Mouse (Mus musculus) limb, embryonic 14.5 days (tissue): ENCODE measurements around the gene Phb. TPM values are rescaled to one million over a fixed set of nuclear protein-coding genes. Genes with fewer than 3 reads are reported as not detected.

Experiments
- ATAC-seq: fragments of 200-750 bp; cut with Nextera tagmentation; 2 replicates; pipeline ENCODE4 v1.8.0; 2017; ENCODE audit warnings: low read depth, moderate number of reproducible peaks, moderate TSS enrichment; ENCODE audit not compliant: low FRiP score
- DNase-seq: peaks from one replicate; pipeline ENCODE4 v3.0.0-alpha.2; 2015; ENCODE audit warnings: low spot score
- H3K27ac ChIP-seq: fragments of 300-500 bp; sonication (generic); replicated peaks from 2 replicates; pipeline ENCODE4 v1.5.1; 2014; ENCODE audit warnings: low read depth, mild to moderate bottlenecking, low read length, moderate library complexity, mixed read lengths
- H3K27me3 ChIP-seq: fragments of 300-500 bp; sonication (generic); 2 replicates; pipeline ENCODE4 v1.6.1; 2014; ENCODE audit warnings: low read length, mixed read lengths; ENCODE audit not compliant: control insufficient read depth, insufficient read depth
- H3K36me3 ChIP-seq: fragments of 300-500 bp; sonication (generic); 2 replicates; pipeline ENCODE4 v1.6.1; 2014; ENCODE audit warnings: mild to moderate bottlenecking, low read length, moderate library complexity, mixed read lengths; ENCODE audit not compliant: control insufficient read depth, insufficient read depth
- H3K4me1 ChIP-seq: fragments of 300-500 bp; sonication (generic); 2 replicates; pipeline ENCODE4 v1.6.1; 2014; ENCODE audit warnings: antibody characterized with exemption, low read length, mixed read lengths; ENCODE audit not compliant: control insufficient read depth, insufficient read depth
- H3K4me2 ChIP-seq: fragments of 300-500 bp; sonication (generic); replicated peaks from 2 replicates; pipeline ENCODE4 v1.6.1; 2014; ENCODE audit warnings: low read depth, mild to moderate bottlenecking, low read length, moderate library complexity; ENCODE audit not compliant: severe bottlenecking
- H3K4me3 ChIP-seq: fragments of 300-500 bp; sonication (generic); replicated peaks from 2 replicates; pipeline ENCODE4 v1.5.1; 2014; ENCODE audit warnings: low read length
- H3K9ac ChIP-seq: fragments of 300-500 bp; sonication (generic); 2 replicates; pipeline ENCODE4 v1.6.1; 2014; ENCODE audit warnings: mild to moderate bottlenecking, low read depth, low read length, moderate library complexity; ENCODE audit not compliant: severe bottlenecking
- H3K9me3 ChIP-seq: fragments of 300-500 bp; sonication (generic); 2 replicates; pipeline ENCODE4 v1.6.1; 2016; ENCODE audit warnings: low read length; ENCODE audit not compliant: control insufficient read depth
- POLR2A ChIP-seq: fragments of 200-500 bp; IDR thresholded peaks from 2 replicates; pipeline ENCODE4 v1.8.0; 2012; ENCODE audit warnings: inconsistent platforms, mild to moderate bottlenecking, moderate library complexity, borderline replicate concordance; ENCODE audit not compliant: insufficient read depth, insufficient read length; ENCODE audit errors: extremely low read depth
- WGBS: fragments of 180-500 bp; shearing (Covaris S2); extraction: QIAGEN DNeasy Blood & Tissue Kit; methylation state at CpG from one replicate; pipeline ENCODE4 v1.1.7; 2014; 5-methylcytosine and 5-hydroxymethylcytosine counted together
- polyA plus RNA-seq, 2 experiments: library from polyadenylated mRNA; depleted of rRNA in 1 of 2; stranded (reverse) in 1 of 2; unstranded in 1 of 2; fragments of >200 nt; fragmentation: Nextera tagmentation in 1 of 2; extraction: Ambion mirVana in 1 of 2; gene quantifications; 2 replicates each; pipeline versions ENCODE4 v1.2.1 to v1.2.3; 2012 to 2014

Phb gene
- polyA plus RNA-seq, 2 experiments = 226 to 309 TPM

DNA sequence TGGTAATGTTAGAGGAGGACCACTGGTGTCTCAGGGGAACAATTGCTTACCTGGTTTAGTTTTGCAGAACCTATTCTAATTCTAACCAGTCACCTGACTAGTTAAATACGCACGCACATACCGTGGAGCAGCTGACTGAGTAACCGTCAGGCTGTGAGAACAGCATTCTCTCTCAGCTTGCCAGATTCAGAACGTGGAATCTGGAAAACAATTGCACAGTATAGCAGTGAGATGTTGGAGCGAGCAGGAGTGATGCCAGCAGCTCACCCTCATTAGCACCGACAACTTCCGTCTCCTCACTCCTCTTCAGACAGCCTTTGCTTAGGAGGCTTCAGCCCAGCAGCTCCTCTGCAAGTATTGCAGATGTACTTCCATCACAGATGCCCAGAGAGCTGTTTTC lies 49.4 kb downstream of the Phb start:
- 55% methylated on average over 8 of the region's 8 CpGs for WGBS
- TF ChIP-seq POLR2A = no peak

GRCm38 (mm10) chr11:95719356-95719755 lies 52.6 kb downstream of the Phb start:
- no peak for ATAC-seq
- WGBS = 92% methylated on average over 3 of the region's 3 CpGs
- H3K4me3 ChIP-seq = no peak overlapping the region

More for the DNA sequence above, 49.4 kb downstream of the Phb start:
- DNase-seq = no peak
- peaks cover 23% of the 10 kb centered on the region for H3K4me1 ChIP-seq
- no peaks in the 10 kb centered on the region for H3K9me3 ChIP-seq
- no peaks in the 10 kb centered on the region for H3K36me3 ChIP-seq
- no peak overlapping the region for H3K4me3 ChIP-seq
- ATAC-seq = no peak
- no peak overlapping the region for H3K27ac ChIP-seq
- H3K4me2 ChIP-seq = no peak overlapping the region
- no peaks in the 10 kb centered on the region for H3K27me3 ChIP-seq
- H3K9ac ChIP-seq = no peak overlapping the region

DNA sequence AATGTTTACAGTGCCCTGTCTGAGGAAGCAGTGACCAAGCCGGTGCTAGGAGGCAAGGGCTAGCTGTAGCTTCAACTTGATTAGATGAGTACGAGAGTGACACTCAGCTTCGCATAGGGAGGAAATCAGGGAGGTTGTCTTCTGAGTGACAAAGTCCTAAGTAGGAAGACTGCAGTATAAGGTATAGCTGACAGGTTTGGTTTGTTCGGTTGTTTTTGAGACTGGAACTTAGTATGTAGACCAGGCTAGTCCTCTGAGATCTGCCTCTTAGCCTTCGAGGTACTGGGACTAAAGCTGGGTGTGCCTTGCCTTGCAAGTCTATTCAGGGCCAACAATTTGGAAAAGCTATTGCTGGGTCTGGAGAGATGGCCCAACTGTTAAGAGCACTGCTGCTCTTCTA lies 56.5 kb downstream of the Phb start, which contains the start of gene B130006D01Rik:
B130006D01Rik (plus strand) TSS at position 301 of the 400 bp plus-strand sequence.
- Histone ChIP-seq H3K4me3 (no peak within 1 kb of the TSS), H3K9ac (no peak within 1 kb of the TSS), H3K36me3 (no peaks in the 10 kb centered on the region), H3K4me1 (no peaks in the 10 kb centered on the region), H3K27me3 (no peaks in the 10 kb centered on the region), H3K27ac (no peak within 1 kb of the TSS), H3K4me2 (no peak within 1 kb of the TSS), H3K9me3 (no peaks in the 10 kb centered on the region)
- TF ChIP-seq POLR2A = no peak
- DNase-seq (no peak), ATAC-seq (no peak)
- WGBS = 98% methylated on average over 5 of the region's 5 CpGs

More at GRCm38 (mm10) chr11:95719356-95719755, 52.6 kb downstream of the Phb start:
- DNase-seq = no peak
- no peaks in the 10 kb centered on the region for H3K27me3 ChIP-seq
- no peak for TF ChIP-seq POLR2A
- no peaks in the 10 kb centered on the region for H3K36me3 ChIP-seq
- no peak overlapping the region for H3K27ac ChIP-seq
- H3K9ac ChIP-seq = no peak overlapping the region
- H3K9me3 ChIP-seq = no peaks in the 10 kb centered on the region
- H3K4me1 ChIP-seq = peaks cover 19% of the 10 kb centered on the region
- H3K4me2 ChIP-seq = no peak overlapping the region

- no peak for TF ChIP-seq POLR2A
- H3K4me2 ChIP-seq = no peak overlapping the region
- 94% methylated on average over 4 of the region's 4 CpGs for WGBS
- no peaks in the 10 kb centered on the region for H3K4me1 ChIP-seq
- no peak overlapping the region for H3K27ac ChIP-seq
- no peak for ATAC-seq
- no peak overlapping the region for H3K9ac ChIP-seq
- no peaks in the 10 kb centered on the region for H3K9me3 ChIP-seq
- H3K36me3 ChIP-seq = no peaks in the 10 kb centered on the region
- H3K27me3 ChIP-seq = no peaks in the 10 kb centered on the region
- no peak overlapping the region for H3K4me3 ChIP-seq
- no peak for DNase-seq
Observed at GRCm38 (mm10) chr11:95724466-95724865, 57.7 kb downstream of the Phb start.

DNA sequence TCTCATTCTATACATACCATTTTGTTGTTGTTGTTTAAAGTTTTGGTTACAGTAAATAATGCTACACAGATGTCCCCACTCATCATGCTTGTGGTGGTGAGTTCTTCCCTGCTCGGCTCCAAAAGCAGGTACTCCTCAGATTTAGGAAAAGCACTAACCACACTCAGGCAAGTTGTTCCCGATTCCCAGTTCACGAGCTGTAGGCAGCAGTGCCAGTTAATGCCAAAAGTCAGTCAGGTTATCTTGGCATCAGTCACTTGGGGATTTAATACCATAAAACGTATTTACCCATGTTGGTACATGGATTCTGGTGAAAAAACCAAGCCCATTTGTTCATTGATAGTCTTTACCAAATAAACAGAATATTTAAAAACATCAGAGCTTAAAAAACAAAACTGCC lies 59.4 kb downstream of the Phb start:
- ATAC-seq (no peak), DNase-seq (no peak)
- WGBS = 75% methylated on average over 4 of the region's 4 CpGs
- no peaks in the 10 kb centered on the region for H3K4me1 ChIP-seq
- no peak overlapping the region for H3K4me2 ChIP-seq
- H3K36me3 ChIP-seq = no peaks in the 10 kb centered on the region
- H3K4me3 ChIP-seq = no peak overlapping the region
- H3K27ac ChIP-seq = no peak overlapping the region
- H3K9ac ChIP-seq = no peak overlapping the region
- H3K9me3 ChIP-seq = no peaks in the 10 kb centered on the region
- no peak for TF ChIP-seq POLR2A
- H3K27me3 ChIP-seq = no peaks in the 10 kb centered on the region

DNA sequence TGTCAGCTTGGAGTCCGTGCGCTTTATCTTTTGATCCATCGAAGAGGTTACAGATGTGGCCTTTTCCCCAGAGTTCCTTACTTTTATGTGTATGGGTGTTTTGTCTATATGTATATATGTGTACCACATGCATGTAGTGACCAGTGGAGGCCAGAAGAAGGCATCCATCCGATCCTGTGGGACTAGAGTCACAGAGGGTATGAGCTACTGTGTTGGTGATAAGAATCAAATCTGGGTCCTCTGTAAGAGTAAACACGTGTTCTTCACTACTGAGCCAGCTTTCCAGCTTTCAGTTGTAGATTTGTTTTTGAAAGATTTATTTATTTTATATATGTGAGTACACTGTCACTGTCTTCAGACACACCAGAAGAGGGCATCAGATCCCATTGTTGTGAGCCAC lies 61.2 kb downstream of the Phb start:
- Histone ChIP-seq H3K27me3 (no peaks in the 10 kb centered on the region), H3K9me3 (no peaks in the 10 kb centered on the region), H3K4me1 (no peaks in the 10 kb centered on the region), H3K9ac (no peak overlapping the region), H3K36me3 (no peaks in the 10 kb centered on the region), H3K4me3 (no peak overlapping the region), H3K4me2 (no peak overlapping the region), H3K27ac (no peak overlapping the region)
- ATAC-seq (no peak), DNase-seq (no peak)
- WGBS = 92% methylated on average over 5 of the region's 5 CpGs
- TF ChIP-seq POLR2A = no peak
